Mouse (Mus musculus): Measurements from ENCODE around the gene Erc2. TPM values are rescaled to one million over a fixed set of nuclear protein-coding genes. Genes with fewer than 3 reads are reported as not detected.

Erc2 gene
- polyA plus RNA-seq, 1 experiment from 2014 or later: 9.2 TPM

- Histone ChIP-seq H3K4me1 (peaks cover 10% of the 10 kb centered on the region), H3K9ac (no peak overlapping the region), H3K4me3 (no peak overlapping the region), H3K27me3 (peaks cover 7% of the 10 kb centered on the region; the same call in 1 of the 2 replicates), H3K9me3 (no peaks in the 10 kb centered on the region), H3K27ac (no peak overlapping the region), H3K36me3 (no peaks in the 10 kb centered on the region), H3K4me2 (replicated peaks) (no peak overlapping the region)
- WGBS: 46% methylated on average over 2 of the region's 2 CpGs
- ATAC-seq (ENCODE audit: low FRiP score, low read depth): no peak
Observed at GRCm38 (mm10) chr14:28267367-28267766, 645.1 kb downstream of the Erc2 start.

GRCm38 (mm10) chr14:28271846-28272245 is 649.6 kb downstream of the Erc2 start:
- peaks cover 6% of the 10 kb centered on the region; the same call in 1 of the 2 replicates for H3K4me1 ChIP-seq
- H3K4me2 ChIP-seq (replicated peaks): no peak overlapping the region
- peaks cover 7% of the 10 kb centered on the region; the same call in 1 of the 2 replicates for H3K27me3 ChIP-seq
- no peak overlapping the region for H3K9ac ChIP-seq
- H3K4me3 ChIP-seq: no peak overlapping the region
- no peaks in the 10 kb centered on the region for H3K9me3 ChIP-seq
- WGBS: 71% methylated on average over 8 of the region's 8 CpGs
- H3K36me3 ChIP-seq: no peaks in the 10 kb centered on the region
- no peak for ATAC-seq (ENCODE audit: low FRiP score, low read depth)
- no peak overlapping the region for H3K27ac ChIP-seq

- 81% methylated on average over 1 of the region's 1 CpGs for WGBS
- peaks cover 7% of the 10 kb centered on the region; the same call in 1 of the 2 replicates for H3K27me3 ChIP-seq
- no peak overlapping the region for H3K4me3 ChIP-seq
- H3K4me2 ChIP-seq (replicated peaks): no peak overlapping the region
- H3K36me3 ChIP-seq: no peaks in the 10 kb centered on the region
- no peaks in the 10 kb centered on the region for H3K9me3 ChIP-seq
- no peak for ATAC-seq (ENCODE audit: low FRiP score, low read depth)
- no peak overlapping the region for H3K27ac ChIP-seq
- H3K9ac ChIP-seq: no peak overlapping the region
- peaks cover 10% of the 10 kb centered on the region for H3K4me1 ChIP-seq
Observed at GRCm38 (mm10) chr14:28273669-28274068, 651.4 kb downstream of the Erc2 start.

- no peak for ATAC-seq (ENCODE audit: low FRiP score, low read depth)
- H3K9me3 ChIP-seq: no peaks in the 10 kb centered on the region
- H3K27me3 ChIP-seq: peaks cover 7% of the 10 kb centered on the region; the same call in 1 of the 2 replicates
- no peaks in the 10 kb centered on the region for H3K36me3 ChIP-seq
- H3K4me2 ChIP-seq (replicated peaks): no peak overlapping the region
- no peak overlapping the region for H3K9ac ChIP-seq
- H3K4me1 ChIP-seq: peaks cover 18% of the 10 kb centered on the region
- H3K27ac ChIP-seq: no peak overlapping the region
- H3K4me3 ChIP-seq: no peak overlapping the region
- 32% methylated on average over 7 of the region's 7 CpGs for WGBS
Observed at GRCm38 (mm10) chr14:28274826-28275225, 652.6 kb downstream of the Erc2 start.

- WGBS: 74% methylated on average over 6 of the region's 6 CpGs
- H3K4me3 ChIP-seq: no peak overlapping the region
Observed at GRCm38 (mm10) chr14:28278951-28279350, 656.7 kb downstream of the Erc2 start.

GRCm38 (mm10) chr14:28280376-28280775 is 658.1 kb downstream of the Erc2 start:
- 67% methylated on average over 1 of the region's 1 CpGs for WGBS
- Histone ChIP-seq H3K27ac (no peak overlapping the region), H3K4me2 (replicated peaks) (no peak overlapping the region), H3K4me1 (peaks cover 24% of the 10 kb centered on the region), H3K36me3 (no peaks in the 10 kb centered on the region), H3K9me3 (no peaks in the 10 kb centered on the region), H3K9ac (no peak overlapping the region), H3K27me3 (no peaks in the 10 kb centered on the region), H3K4me3 (no peak overlapping the region)
- ATAC-seq (ENCODE audit: low FRiP score, low read depth): no peak

More at GRCm38 (mm10) chr14:28278951-28279350, 656.7 kb downstream of the Erc2 start:
- Histone ChIP-seq H3K27ac (no peak overlapping the region), H3K4me1 (peaks cover 29% of the 10 kb centered on the region), H3K9me3 (no peaks in the 10 kb centered on the region), H3K4me2 (replicated peaks) (no peak overlapping the region), H3K36me3 (no peaks in the 10 kb centered on the region), H3K9ac (no peak overlapping the region), H3K27me3 (no peaks in the 10 kb centered on the region)
- no peak for ATAC-seq (ENCODE audit: low FRiP score, low read depth)

- no peaks in the 10 kb centered on the region for H3K9me3 ChIP-seq
- H3K9ac ChIP-seq: no peak overlapping the region
- ATAC-seq (ENCODE audit: low FRiP score, low read depth): no peak
- no peak overlapping the region for H3K27ac ChIP-seq
- no peaks in the 10 kb centered on the region for H3K36me3 ChIP-seq
- 89% methylated on average over 1 of the region's 1 CpGs for WGBS
- no peaks in the 10 kb centered on the region for H3K27me3 ChIP-seq
- no peak overlapping the region for H3K4me2 ChIP-seq (replicated peaks)
- no peak overlapping the region for H3K4me3 ChIP-seq
- peaks cover 28% of the 10 kb centered on the region for H3K4me1 ChIP-seq
Observed at GRCm38 (mm10) chr14:28283319-28284095, 661.3 kb downstream of the Erc2 start.

GRCm38 (mm10) chr14:28286511-28286910 is 664.3 kb downstream of the Erc2 start:
- Histone ChIP-seq H3K4me2 (replicated peaks) (no peak overlapping the region), H3K27ac (no peak overlapping the region), H3K27me3 (no peaks in the 10 kb centered on the region), H3K4me3 (no peak overlapping the region), H3K4me1 (peaks cover 13% of the 10 kb centered on the region), H3K36me3 (no peaks in the 10 kb centered on the region), H3K9me3 (no peaks in the 10 kb centered on the region), H3K9ac (no peak overlapping the region)
- ATAC-seq (ENCODE audit: low FRiP score, low read depth): no peak

- H3K9ac ChIP-seq: no peak overlapping the region
- H3K4me2 ChIP-seq (replicated peaks): no peak overlapping the region
- peaks cover 13% of the 10 kb centered on the region for H3K4me1 ChIP-seq
- no peaks in the 10 kb centered on the region for H3K36me3 ChIP-seq
- no peaks in the 10 kb centered on the region for H3K9me3 ChIP-seq
- ATAC-seq (ENCODE audit: low FRiP score, low read depth): no peak
- no peak overlapping the region for H3K4me3 ChIP-seq
- H3K27me3 ChIP-seq: no peaks in the 10 kb centered on the region
- H3K27ac ChIP-seq: no peak overlapping the region
- WGBS: 62% methylated on average over 2 of the region's 2 CpGs
Observed at GRCm38 (mm10) chr14:28288196-28288595, 666.0 kb downstream of the Erc2 start.

GRCm38 (mm10) chr14:28288926-28289325 is 666.7 kb downstream of the Erc2 start:
- WGBS: 62% methylated on average over 2 of the region's 2 CpGs
- ATAC-seq (ENCODE audit: low FRiP score, low read depth): no peak

GRCm38 (mm10) chr14:28293921-28294320 is 671.7 kb downstream of the Erc2 start:
- Histone ChIP-seq H3K9me3 (no peaks in the 10 kb centered on the region), H3K27me3 (peaks cover 3% of the 10 kb centered on the region; the same call in 1 of the 2 replicates), H3K4me2 (replicated peaks) (no peak overlapping the region), H3K27ac (no peak overlapping the region), H3K4me3 (no peak overlapping the region), H3K4me1 (peaks cover 18% of the 10 kb centered on the region), H3K36me3 (no peaks in the 10 kb centered on the region), H3K9ac (no peak overlapping the region)
- no peak for ATAC-seq (ENCODE audit: low FRiP score, low read depth)
- WGBS: 79% methylated on average over 5 of the region's 5 CpGs

More at GRCm38 (mm10) chr14:28288926-28289325, 666.7 kb downstream of the Erc2 start:
- H3K27me3 ChIP-seq: no peaks in the 10 kb centered on the region
- peaks cover 13% of the 10 kb centered on the region for H3K4me1 ChIP-seq
- no peak overlapping the region for H3K9ac ChIP-seq
- no peaks in the 10 kb centered on the region for H3K9me3 ChIP-seq
- no peak overlapping the region for H3K4me2 ChIP-seq (replicated peaks)
- no peaks in the 10 kb centered on the region for H3K36me3 ChIP-seq
- no peak overlapping the region for H3K4me3 ChIP-seq
- no peak overlapping the region for H3K27ac ChIP-seq

- no peak overlapping the region for H3K4me3 ChIP-seq
- H3K4me1 ChIP-seq: peaks cover 19% of the 10 kb centered on the region
- no peaks in the 10 kb centered on the region for H3K9me3 ChIP-seq
- H3K27ac ChIP-seq: no peak overlapping the region
- no peak overlapping the region for H3K4me2 ChIP-seq (replicated peaks)
- peaks cover 3% of the 10 kb centered on the region; the same call in 1 of the 2 replicates for H3K27me3 ChIP-seq
- H3K9ac ChIP-seq: no peak overlapping the region
- no peaks in the 10 kb centered on the region for H3K36me3 ChIP-seq
- 36% methylated on average over 4 of the region's 4 CpGs for WGBS
- peak; percentile 19; the same call in 1 of the 2 replicates for ATAC-seq (ENCODE audit: low FRiP score, low read depth)
Observed at GRCm38 (mm10) chr14:28295145-28295544, 672.9 kb downstream of the Erc2 start.

Data from limb, embryonic 13.5 days (tissue).